Mouse (Mus musculus) midbrain, postnatal 0 days (tissue): Measurements from ENCODE around the gene Gnao1. TPM values are rescaled to one million over a fixed set of nuclear protein-coding genes. Genes with fewer than 3 reads are reported as not detected.

Source experiments
- ATAC-seq: fragments of 200-750 bp; cut with Nextera tagmentation; 2 replicates; pipeline ENCODE4 v1.8.0; 2017; ENCODE audit warnings: moderate number of reproducible peaks, mild to moderate bottlenecking, moderate TSS enrichment, moderate library complexity; ENCODE audit not compliant: low FRiP score
- DNase-seq: peaks from one replicate; pipeline ENCODE4 v3.0.0-alpha.2; 2015; ENCODE audit warnings: low spot score
- H3K27ac ChIP-seq: fragments of 300-500 bp; sonication (generic); 2 replicates; pipeline ENCODE4 v1.5.1; 2014; ENCODE audit warnings: low read depth, mild to moderate bottlenecking, low read length, mixed read lengths
- H3K27me3 ChIP-seq: fragments of 300-500 bp; sonication (generic); 2 replicates; pipeline ENCODE4 v1.6.1; 2014; ENCODE audit warnings: low read length, control low read depth, mixed read lengths; ENCODE audit not compliant: insufficient read depth
- H3K36me3 ChIP-seq: fragments of 300-500 bp; sonication (generic); 2 replicates; pipeline ENCODE4 v1.6.1; 2014; ENCODE audit warnings: low read length, control low read depth, mixed read lengths; ENCODE audit not compliant: insufficient read depth
- H3K4me1 ChIP-seq: fragments of 300-500 bp; sonication (generic); 2 replicates; pipeline ENCODE4 v1.6.1; 2014; ENCODE audit warnings: mild to moderate bottlenecking, control low read depth, antibody characterized with exemption, low read length, mixed read lengths; ENCODE audit not compliant: insufficient read depth
- H3K4me2 ChIP-seq: fragments of 300-500 bp; sonication (generic); 2 replicates; pipeline ENCODE4 v1.6.1; 2014; ENCODE audit warnings: low read depth, mild to moderate bottlenecking, low read length, mixed read lengths; ENCODE audit not compliant: poor library complexity, severe bottlenecking
- H3K4me3 ChIP-seq: fragments of 300-500 bp; sonication (generic); 2 replicates; pipeline ENCODE4 v1.5.1; 2014; ENCODE audit warnings: low read depth, mild to moderate bottlenecking, low read length, moderate library complexity
- H3K9ac ChIP-seq: fragments of 300-500 bp; sonication (generic); replicated peaks from 2 replicates; pipeline ENCODE4 v1.6.1; 2014; ENCODE audit warnings: mild to moderate bottlenecking, low read length, moderate library complexity, mixed read lengths; ENCODE audit not compliant: poor library complexity, severe bottlenecking
- H3K9me3 ChIP-seq: fragments of 300-500 bp; sonication (generic); 2 replicates; pipeline ENCODE4 v1.6.1; 2016; ENCODE audit warnings: low read length, control low read depth
- CTCF ChIP-seq: IDR thresholded peaks from 2 replicates; pipeline ENCODE4 v1.5.1; 2016; ENCODE audit warnings: antibody characterized with exemption, mild to moderate bottlenecking
- WGBS: fragments of 180-500 bp; shearing (Covaris S2); extraction: QIAGEN DNeasy Blood & Tissue Kit; methylation state at CpG from one replicate; pipeline ENCODE4 v1.1.7; 2014; 5-methylcytosine and 5-hydroxymethylcytosine counted together
- polyA plus RNA-seq: library from polyadenylated mRNA; unstranded; fragments of >200 nt; fragmentation: Nextera tagmentation; extraction: Ambion mirVana; gene quantifications from 2 replicates; pipeline ENCODE4 v1.2.1, GENCODE M21; 2015
- total RNA-seq: library from RNA; depleted of rRNA; stranded (reverse); fragments of >200 nt; gene quantifications from 2 replicates; pipeline ENCODE4 v1.2.3, GENCODE M21; 2014

Gene Gnao1
- total and polyA plus RNA-seq, 2 experiments from 2014 or later: 312 to 375 TPM

DNA sequence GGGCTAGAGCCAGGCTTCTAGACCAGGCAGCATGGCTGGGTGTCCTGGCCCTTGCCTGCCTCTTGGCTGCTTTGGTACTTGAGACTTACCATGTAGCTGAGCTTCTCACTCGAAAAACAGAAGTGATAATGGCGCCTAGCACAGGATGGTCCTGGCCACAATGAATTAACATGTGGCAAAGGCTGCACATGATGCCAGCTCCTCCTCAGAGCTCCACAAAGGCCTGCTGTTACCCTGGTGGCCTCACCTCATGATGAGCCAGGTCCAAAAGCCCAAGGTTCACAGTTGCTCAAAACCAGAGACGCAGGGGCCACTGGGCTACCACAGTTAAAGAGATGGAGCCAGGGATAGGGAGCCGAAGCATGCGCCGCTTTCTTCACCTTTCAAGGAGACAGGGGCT is 97.2 kb downstream of the Gnao1 start:
- ATAC-seq (no peak), DNase-seq (no peak)
- Histone ChIP-seq H3K36me3 (peaks cover 6% of the 10 kb centered on the region; the same call in 1 of the 2 replicates), H3K27me3 (no peaks in the 10 kb centered on the region), H3K27ac (no peak overlapping the region), H3K4me1 (peaks cover 13% of the 10 kb centered on the region), H3K9me3 (no peaks in the 10 kb centered on the region), H3K9ac (no peak overlapping the region), H3K4me3 (no peak overlapping the region), H3K4me2 (no peak overlapping the region)
- no peak for TF ChIP-seq CTCF
- 92% methylated on average over 6 of the region's 6 CpGs for WGBS

DNA sequence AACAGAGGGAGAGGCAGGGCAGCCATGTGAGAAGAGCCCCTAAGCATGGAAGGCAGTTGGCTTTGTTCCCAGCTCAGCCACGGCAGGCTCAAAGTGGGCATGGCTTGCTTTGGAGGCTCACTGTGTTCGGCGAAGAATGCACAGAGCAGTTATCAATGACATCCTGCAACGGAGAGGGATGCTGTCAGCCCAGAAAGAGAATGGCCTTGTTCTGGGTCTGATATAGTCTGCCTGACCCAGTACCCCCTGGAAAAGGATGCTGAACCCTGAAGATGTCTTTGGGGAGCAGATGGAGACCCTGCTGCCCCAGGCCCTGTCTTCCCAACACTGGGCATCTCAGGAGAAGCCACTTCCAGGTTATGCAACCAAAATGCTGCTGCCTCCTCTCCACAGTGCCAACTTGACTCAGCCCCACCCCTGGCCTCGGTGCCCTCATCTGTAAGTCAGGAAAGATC is 98.2 kb downstream of the Gnao1 start:
- Histone ChIP-seq H3K9me3 (no peaks in the 10 kb centered on the region), H3K4me3 (no peak overlapping the region), H3K27me3 (no peaks in the 10 kb centered on the region), H3K4me1 (peaks cover 13% of the 10 kb centered on the region), H3K27ac (peak overlapping the region; percentile 33; the same call in 1 of the 2 replicates), H3K36me3 (no peaks in the 10 kb centered on the region), H3K9ac (no peak overlapping the region), H3K4me2 (no peak overlapping the region)
- no peak for TF ChIP-seq CTCF
- ATAC-seq (no peak), DNase-seq (peak; percentile 79)
- 16% methylated on average over 5 of the region's 5 CpGs for WGBS

GRCm38 (mm10) chr8:93908546-93908945 is 98.8 kb downstream of the Gnao1 start:
- no peak overlapping the region for H3K4me3 ChIP-seq
- TF ChIP-seq CTCF: no peak
- H3K4me1 ChIP-seq: peaks cover 13% of the 10 kb centered on the region
- DNase-seq (peak; percentile 51), ATAC-seq (no peak)
- H3K4me2 ChIP-seq: no peak overlapping the region
- no peaks in the 10 kb centered on the region for H3K27me3 ChIP-seq
- H3K9ac ChIP-seq: 0 out of 2 replicates have a peak overlapping the region, but pooled peaks have one; percentile 3
- no peaks in the 10 kb centered on the region for H3K36me3 ChIP-seq
- H3K27ac ChIP-seq: peak overlapping the region; percentile 33; the same call in 1 of the 2 replicates
- no peaks in the 10 kb centered on the region for H3K9me3 ChIP-seq
- WGBS: 25% methylated on average over 1 of the region's 1 CpGs

- 57% methylated on average over 7 of the region's 7 CpGs for WGBS
- no peak overlapping the region for H3K4me2 ChIP-seq
- H3K9ac ChIP-seq: no peak overlapping the region
- DNase-seq: no peak
- no peak for ATAC-seq
- H3K4me3 ChIP-seq: no peak overlapping the region
- H3K9me3 ChIP-seq: no peaks in the 10 kb centered on the region
- H3K36me3 ChIP-seq: no peaks in the 10 kb centered on the region
- TF ChIP-seq CTCF: no peak
- no peaks in the 10 kb centered on the region for H3K27me3 ChIP-seq
- peaks cover 14% of the 10 kb centered on the region for H3K4me1 ChIP-seq
- H3K27ac ChIP-seq: peak overlapping the region; percentile 12; the same call in 1 of the 2 replicates
These were observed 102.2 kb downstream of the Gnao1 start for GRCm38 (mm10) chr8:93911715-93912555.

- peak; percentile 93 for DNase-seq
- WGBS: 7% methylated on average over 13 of the region's 13 CpGs
- Histone ChIP-seq H3K27ac (peak overlapping the region; percentile 82), H3K9ac (0 out of 2 replicates have a peak overlapping the region, but pooled peaks have one; percentile 4), H3K4me3 (no peak overlapping the region), H3K4me1 (peaks cover 23% of the 10 kb centered on the region), H3K4me2 (peak overlapping the region; percentile 5; the same call in 1 of the 2 replicates), H3K36me3 (no peaks in the 10 kb centered on the region), H3K27me3 (no peaks in the 10 kb centered on the region), H3K9me3 (no peaks in the 10 kb centered on the region)
- peak; percentile 89 for ATAC-seq
- TF ChIP-seq CTCF: peak; percentile 34
These were observed 108.2 kb downstream of the Gnao1 start for GRCm38 (mm10) chr8:93917859-93918421.

- no peak for ATAC-seq
- Histone ChIP-seq H3K4me1 (peaks cover 23% of the 10 kb centered on the region), H3K9me3 (no peaks in the 10 kb centered on the region), H3K27me3 (no peaks in the 10 kb centered on the region), H3K4me3 (no peak overlapping the region), H3K27ac (peak overlapping the region; percentile 82), H3K4me2 (no peak overlapping the region), H3K9ac (0 out of 2 replicates have a peak overlapping the region, but pooled peaks have one; percentile 4), H3K36me3 (no peaks in the 10 kb centered on the region)
- 54% methylated on average over 2 of the region's 2 CpGs for WGBS
- no peak for DNase-seq
- TF ChIP-seq CTCF: no peak
These were observed 108.8 kb downstream of the Gnao1 start for GRCm38 (mm10) chr8:93918580-93918979.
